Mouse (Mus musculus) liver, embryonic 11.5 days (tissue): Measurements from ENCODE around the gene Galnt3. TPM values are rescaled to one million over a fixed set of nuclear protein-coding genes. Genes with fewer than 3 reads are reported as not detected.

Experiments
- ATAC-seq: fragments of 200-750 bp; cut with Nextera tagmentation; replicated peaks from 2 replicates; pipeline ENCODE4 v1.8.0; 2017; ENCODE audit warnings: moderate number of reproducible peaks, mild to moderate bottlenecking, moderate TSS enrichment, moderate library complexity; ENCODE audit not compliant: low FRiP score
- DNase-seq: peaks from one replicate; pipeline ENCODE4 v3.0.0-alpha.2; 2017; ENCODE audit warnings: low spot score
- H3K27ac ChIP-seq: fragments of 300-500 bp; sonication (generic); 2 replicates; pipeline ENCODE4 v1.5.1; 2014; ENCODE audit warnings: mild to moderate bottlenecking, low read depth, low read length, control low read depth
- H3K27me3 ChIP-seq: fragments of 300-500 bp; sonication (generic); replicated peaks from 2 replicates; pipeline ENCODE4 v1.6.1; 2014; ENCODE audit warnings: low read length, mixed read lengths; ENCODE audit not compliant: control insufficient read depth, insufficient read depth
- H3K36me3 ChIP-seq: fragments of 300-500 bp; sonication (generic); 2 replicates; pipeline ENCODE4 v1.6.1; 2014; ENCODE audit warnings: mild to moderate bottlenecking, low read length, moderate library complexity, mixed read lengths; ENCODE audit not compliant: control insufficient read depth, insufficient read depth
- H3K4me1 ChIP-seq: fragments of 300-500 bp; sonication (generic); replicated peaks from 2 replicates; pipeline ENCODE4 v1.6.1; 2014; ENCODE audit warnings: low read length, mixed read lengths; ENCODE audit not compliant: control insufficient read depth, insufficient read depth
- H3K4me2 ChIP-seq: fragments of 300-500 bp; sonication (generic); 2 replicates; pipeline ENCODE4 v1.6.1; 2014; ENCODE audit warnings: mild to moderate bottlenecking, control low read depth, moderate library complexity
- H3K4me3 ChIP-seq: fragments of 300-500 bp; sonication (generic); 2 replicates; pipeline ENCODE4 v1.5.1; 2014; ENCODE audit warnings: low read depth, low read length, control low read depth
- H3K9ac ChIP-seq: fragments of 300-500 bp; sonication (generic); 2 replicates; pipeline ENCODE4 v1.6.1; 2014; ENCODE audit warnings: low read depth, low read length, control low read depth
- H3K9me3 ChIP-seq: fragments of 300-500 bp; sonication (generic); 2 replicates; pipeline ENCODE4 v1.6.1; 2016; ENCODE audit warnings: low read length, inconsistent platforms, mixed read lengths; ENCODE audit not compliant: control insufficient read depth
- WGBS: fragments of 180-500 bp; shearing (Covaris S2); extraction: QIAGEN DNeasy Blood & Tissue Kit; methylation state at CpG from one replicate; pipeline ENCODE4 v1.1.7; 2014; 5-methylcytosine and 5-hydroxymethylcytosine counted together
- polyA plus RNA-seq: library from polyadenylated mRNA; unstranded; fragments of >200 nt; fragmentation: Nextera tagmentation; extraction: Ambion mirVana; gene quantifications from 2 replicates; pipeline ENCODE4 v1.2.1, GENCODE M21; 2014

The Galnt3 gene
- polyA plus RNA-seq, 1 experiment from 2014 or later: 0.51 TPM

DNA sequence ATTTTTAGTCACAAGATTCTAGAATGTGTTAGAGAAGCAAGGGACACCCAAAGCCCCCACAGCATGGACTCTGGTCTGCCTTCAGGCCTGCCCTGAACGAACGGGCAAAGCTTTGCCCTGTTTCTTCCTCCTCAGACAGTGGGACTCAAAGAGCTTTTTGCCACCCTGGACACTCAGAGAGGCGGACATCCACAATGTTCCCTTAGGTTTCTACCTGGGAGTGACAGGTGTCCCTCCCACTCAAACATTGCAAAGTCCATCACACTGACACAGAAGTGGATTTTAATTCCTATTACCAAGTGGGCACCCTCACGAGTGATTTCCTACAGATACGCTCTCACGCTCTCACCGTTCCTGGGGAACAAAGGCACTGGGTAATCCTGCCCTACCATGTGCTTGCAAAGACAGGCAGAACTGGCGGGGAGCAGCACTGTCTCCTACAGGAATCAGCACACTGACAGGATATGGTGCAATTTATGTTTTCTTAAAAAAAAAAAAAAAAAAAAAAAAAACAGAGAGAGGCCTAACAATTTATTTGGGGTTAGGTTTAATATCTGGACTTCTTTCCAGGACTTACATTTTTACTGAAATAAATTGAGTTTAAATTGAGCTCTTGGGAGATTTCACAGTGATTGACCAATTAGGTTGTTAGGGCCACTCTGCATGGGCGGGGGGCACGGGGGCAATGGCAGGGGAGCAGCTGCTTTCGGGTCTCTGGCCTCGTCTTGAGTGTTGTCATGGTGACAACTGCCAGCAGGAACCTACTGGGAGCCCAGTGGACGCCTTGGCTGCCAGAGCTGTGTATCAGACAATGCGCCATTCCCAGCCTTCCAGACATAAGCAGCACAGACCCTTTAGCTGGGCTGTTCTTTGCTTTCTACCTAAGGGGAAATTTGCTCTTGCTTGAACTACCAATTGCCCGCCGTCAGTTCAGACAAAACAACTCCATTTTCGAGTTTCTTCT lies 81.1 kb downstream of the Galnt3 start:
- no peak overlapping the region for H3K4me2 ChIP-seq
- ATAC-seq (no peak), DNase-seq (no peak)
- no peak overlapping the region for H3K9ac ChIP-seq
- no peaks in the 10 kb centered on the region for H3K4me1 ChIP-seq
- WGBS: 77% methylated on average over 17 of the region's 17 CpGs
- no peak overlapping the region for H3K4me3 ChIP-seq
- no peak overlapping the region for H3K27ac ChIP-seq
- H3K36me3 ChIP-seq: no peaks in the 10 kb centered on the region
- no peaks in the 10 kb centered on the region for H3K9me3 ChIP-seq
- H3K27me3 ChIP-seq: no peaks in the 10 kb centered on the region

DNA sequence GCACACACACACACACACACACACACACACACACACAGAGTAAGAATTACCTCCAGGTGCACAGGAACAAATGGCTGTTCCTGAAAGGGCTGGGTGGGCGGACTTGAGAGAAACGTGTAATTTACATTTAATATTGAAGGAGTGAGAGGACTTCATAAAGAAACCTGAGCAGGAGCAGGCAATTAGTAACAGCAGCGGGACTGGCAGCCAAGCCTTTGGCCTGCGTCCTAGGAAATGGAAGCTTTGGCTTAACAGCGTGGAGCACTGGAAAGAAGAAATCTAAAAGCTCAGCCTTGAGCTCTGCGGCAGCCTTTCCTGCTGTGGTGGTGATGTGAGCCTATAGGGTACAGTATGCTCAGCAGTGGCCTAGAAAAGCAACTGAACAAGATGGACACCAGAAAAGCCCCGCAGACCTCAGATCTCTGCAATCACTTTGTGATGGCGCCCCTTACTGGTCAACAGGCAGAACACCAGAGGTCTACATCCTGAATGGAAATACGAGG lies 82.8 kb downstream of the Galnt3 start:
- H3K4me3 ChIP-seq: no peak overlapping the region
- H3K36me3 ChIP-seq: no peaks in the 10 kb centered on the region
- ATAC-seq (no peak), DNase-seq (no peak)
- WGBS: 76% methylated on average over 9 of the region's 9 CpGs
- H3K9me3 ChIP-seq: no peaks in the 10 kb centered on the region
- no peak overlapping the region for H3K4me2 ChIP-seq
- no peak overlapping the region for H3K9ac ChIP-seq
- no peaks in the 10 kb centered on the region for H3K4me1 ChIP-seq
- no peaks in the 10 kb centered on the region for H3K27me3 ChIP-seq
- H3K27ac ChIP-seq: no peak overlapping the region

DNA sequence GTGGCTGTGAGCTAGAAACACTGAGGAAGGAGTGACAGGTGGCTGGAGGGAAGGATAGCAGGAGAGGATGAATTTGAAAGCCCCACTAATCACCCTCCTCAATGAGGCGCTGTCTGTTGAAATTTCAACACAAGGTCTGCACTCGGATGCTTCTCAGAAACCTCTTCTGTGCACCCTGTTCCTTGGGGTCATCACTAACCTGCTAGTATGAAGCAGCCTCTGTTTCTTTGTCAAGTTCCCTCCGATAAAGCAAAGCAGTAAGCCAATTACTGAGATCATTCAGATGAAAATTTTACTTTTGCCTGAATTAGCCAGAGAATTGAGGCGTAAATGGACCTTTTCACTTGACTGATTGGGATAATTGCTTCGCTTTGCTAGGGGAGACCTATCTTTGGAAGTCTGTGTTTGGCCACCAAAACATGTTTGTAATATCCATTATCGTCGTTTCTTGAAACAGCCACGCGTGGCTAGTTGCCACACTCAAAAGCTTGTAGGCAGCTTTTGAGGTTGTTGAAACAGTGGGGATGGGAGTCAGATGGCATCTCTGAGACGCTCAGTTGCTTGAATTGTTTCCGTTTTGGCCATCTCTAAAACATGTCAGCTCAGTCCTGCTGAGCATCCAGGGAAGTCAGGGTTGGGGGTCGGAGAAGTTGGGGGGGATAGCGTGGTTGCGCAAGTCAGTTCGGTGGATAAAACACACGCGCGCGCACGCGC lies 83.4 kb downstream of the Galnt3 start:
- DNase-seq (no peak), ATAC-seq (no peak)
- Histone ChIP-seq H3K9me3 (no peaks in the 10 kb centered on the region), H3K4me3 (no peak overlapping the region), H3K27me3 (no peaks in the 10 kb centered on the region), H3K4me1 (no peaks in the 10 kb centered on the region), H3K9ac (no peak overlapping the region), H3K4me2 (no peak overlapping the region), H3K36me3 (no peaks in the 10 kb centered on the region), H3K27ac (no peak overlapping the region)
- WGBS: 90% methylated on average over 21 of the region's 21 CpGs

- no peak for DNase-seq
- Histone ChIP-seq H3K4me3 (no peak overlapping the region), H3K36me3 (no peaks in the 10 kb centered on the region), H3K27me3 (no peaks in the 10 kb centered on the region), H3K9me3 (no peaks in the 10 kb centered on the region), H3K27ac (no peak overlapping the region), H3K9ac (no peak overlapping the region), H3K4me1 (no peaks in the 10 kb centered on the region), H3K4me2 (no peak overlapping the region)
- ATAC-seq: no peak
Measured at GRCm38 (mm10) chr2:66040611-66041010, 84.2 kb downstream of the Galnt3 start.

DNA sequence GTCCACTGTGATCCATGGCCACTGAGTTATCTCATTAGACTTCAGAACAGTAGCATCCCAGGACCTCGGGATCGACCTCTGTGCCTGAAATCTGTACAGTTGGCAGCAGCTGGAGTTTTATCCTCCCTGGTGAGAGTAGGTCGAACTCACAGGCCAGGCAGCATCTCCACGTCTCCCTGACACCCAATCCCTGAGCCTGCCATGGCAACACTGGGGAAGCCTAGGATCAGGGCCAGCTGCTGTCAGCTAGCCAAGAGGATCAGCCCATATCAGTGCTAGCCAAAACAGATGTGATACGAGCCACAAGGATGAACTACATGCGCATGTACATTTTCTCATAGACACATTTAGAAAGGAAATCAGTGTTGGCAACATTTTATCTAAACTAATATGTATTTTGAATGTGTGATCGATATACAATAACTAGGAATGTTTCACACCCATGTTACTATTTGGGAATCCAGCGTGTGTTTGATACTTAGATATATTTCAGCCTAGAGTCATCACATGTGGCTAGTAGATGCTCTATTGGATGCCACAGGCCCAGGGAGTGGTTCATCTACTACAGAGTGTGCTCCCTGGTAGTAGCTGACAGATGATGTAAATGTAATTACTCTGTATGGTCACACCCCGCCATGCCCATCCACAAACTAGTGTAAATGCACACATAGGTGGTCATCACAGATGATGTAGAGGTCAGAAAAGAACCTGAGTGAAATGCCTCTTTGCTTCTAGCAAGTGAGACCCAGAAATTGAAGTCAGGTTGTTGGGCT lies 89.7 kb downstream of the Galnt3 start:
- Histone ChIP-seq H3K9ac (no peak overlapping the region), H3K4me3 (no peak overlapping the region), H3K27me3 (no peaks in the 10 kb centered on the region), H3K4me2 (no peak overlapping the region), H3K36me3 (no peaks in the 10 kb centered on the region), H3K27ac (no peak overlapping the region), H3K9me3 (no peaks in the 10 kb centered on the region), H3K4me1 (no peaks in the 10 kb centered on the region)
- no peak for ATAC-seq
- WGBS: 76% methylated on average over 9 of the region's 9 CpGs
- DNase-seq: no peak

Other genes with a start within 250 kb of the Galnt3 start
- gene Ttc21b, start 131.6 kb upstream of the Galnt3 start, polyA plus RNA-seq: 6.6 and 6.7 TPM in 2 replicates